Mouse (Mus musculus) testis, adult 10 weeks (tissue): ENCODE results near the gene Mttp. TPM values are rescaled to one million over a fixed set of nuclear protein-coding genes. Genes with fewer than 3 reads are reported as not detected.

ENCODE experiments used
- polyA plus RNA-seq: library from polyadenylated mRNA; stranded (reverse); fragments of 350-450 nt; fragmentation: Illumina TruSeq; extraction: RNeasy Lipid Tissue Mini Kit (QIAGEN cat#74804); gene quantifications from one replicate; pipeline ENCODE4 v1.2.3, GENCODE M21; 2014; ENCODE audit warnings: low read depth, low replicate concordance

The Mttp gene
- 15.8 TPM for polyA plus RNA-seq

GRCm38 (mm10) chr3:138144642-138145171, at the start of gene Mttp:
Mttp (minus strand) TSS chr3:138144968.

DNA sequence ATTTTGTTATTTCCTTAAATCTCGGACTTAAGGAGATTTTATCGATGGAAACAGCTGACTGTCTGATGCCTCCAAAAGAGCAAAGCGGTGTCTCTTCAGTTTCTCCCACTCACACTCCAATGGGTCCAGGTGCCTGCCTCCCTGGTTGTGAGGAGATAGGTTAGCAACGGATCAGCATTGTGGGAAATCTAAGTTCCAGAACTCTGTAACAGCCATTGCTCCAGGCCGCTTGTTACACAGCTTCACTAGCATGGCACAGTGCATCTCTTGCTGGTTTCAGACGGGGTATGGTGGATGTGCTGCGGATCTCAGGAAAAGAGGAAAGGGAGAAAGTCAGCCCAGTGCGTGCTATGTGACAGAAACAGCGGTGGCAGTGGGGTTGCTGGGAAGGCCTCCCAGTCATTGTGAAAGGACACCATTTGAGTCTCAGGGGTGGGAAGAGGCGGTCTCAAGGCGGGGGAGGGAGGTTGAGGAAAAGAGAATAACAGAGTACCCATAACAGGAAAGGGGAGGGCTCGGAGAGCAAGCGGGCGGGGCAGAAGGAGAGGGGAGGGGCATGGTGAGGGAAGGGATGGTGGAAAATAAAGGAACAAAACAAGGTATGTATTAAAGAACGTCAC, 49.0 kb upstream of the Mttp start, which contains the start of gene 4930579F01Rik:
Gene 4930579F01Rik (minus strand): TSS at position 143 of the 620 bp plus-strand sequence.

GRCm38 (mm10) chr3:138143315-138144059, 1.3 kb downstream of the Mttp start, which contains the start of gene Trmt10a:
Trmt10a (plus strand) TSS chr3:138143448.

GRCm38 (mm10) chr3:138067288-138067687, 77.5 kb downstream of the Mttp start, which contains the start of gene Gm5105:
Gm5105 (minus strand) TSS chr3:138067388.

DNA sequence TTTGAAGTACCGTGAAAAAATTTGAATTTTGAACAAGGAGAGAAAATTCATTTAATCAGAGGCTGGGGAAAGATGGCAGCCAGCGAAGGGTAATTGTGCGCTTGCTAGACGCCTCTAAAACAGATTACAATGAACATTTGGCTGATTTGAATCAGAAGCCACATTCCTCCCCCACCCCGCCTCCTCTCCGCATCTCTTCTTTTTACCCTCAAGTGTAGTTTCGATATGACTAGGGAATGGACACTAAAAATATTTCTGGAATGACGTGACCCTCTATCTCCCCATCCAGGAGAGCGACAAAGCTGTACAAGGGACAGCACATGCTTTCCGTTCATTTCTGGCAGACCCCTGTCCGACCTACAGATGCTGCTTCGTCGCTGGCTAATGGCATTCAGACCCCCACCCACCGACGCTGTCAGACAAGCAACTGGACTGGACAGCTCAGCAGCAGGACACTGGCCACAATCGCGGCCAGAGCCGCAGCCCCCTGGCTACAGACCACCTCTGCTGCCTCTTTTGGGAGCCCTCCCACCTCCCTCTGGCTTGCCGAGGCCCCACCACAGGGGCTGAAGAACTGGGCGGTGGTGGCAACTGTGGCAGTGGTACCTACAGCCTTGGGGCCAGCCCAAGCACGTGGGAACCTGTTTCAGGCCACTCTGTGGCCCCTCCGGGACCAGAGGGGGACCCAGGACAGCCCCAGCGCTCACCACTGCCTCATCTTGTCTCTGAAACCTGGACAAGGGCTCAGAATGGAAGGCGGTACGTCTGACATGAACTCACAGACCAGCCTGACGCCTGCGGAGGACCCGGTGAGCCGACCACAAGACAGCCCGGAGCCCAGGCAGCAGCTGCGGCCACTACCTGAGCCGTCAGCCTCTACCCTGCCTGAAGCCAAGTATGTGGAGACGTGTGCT, 79.8 kb downstream of the Mttp start, which contains the start of gene 1110002E22Rik:
Gene 1110002E22Rik (plus strand): TSS at position 321 of the 914 bp plus-strand sequence.

Other genes starting within 250 kb of the Mttp start
- 21.4 TPM for gene Lamtor3, start 226.5 kb downstream of the Mttp start, polyA plus RNA-seq
- gene Dapp1, start 163.4 kb downstream of the Mttp start, polyA plus RNA-seq, result 41.7 TPM
- gene 1110002E22Rik, start 79.9 kb downstream of the Mttp start, polyA plus RNA-seq, result not detected
- gene Gm5105, start 77.6 kb downstream of the Mttp start, polyA plus RNA-seq, result not detected
- gene Trmt10a, start 1.5 kb downstream of the Mttp start, polyA plus RNA-seq, result 99.5 TPM
- gene 4930579F01Rik, start 48.9 kb upstream of the Mttp start, polyA plus RNA-seq, result 162 TPM
- gene Adh7, start 72.8 kb upstream of the Mttp start, polyA plus RNA-seq, result 7.1 TPM
- gene Adh1, start 116.0 kb upstream of the Mttp start, polyA plus RNA-seq, result 3.2 TPM
- not detected for gene Adh6a, start 168.3 kb upstream of the Mttp start, polyA plus RNA-seq
- gene Adh6b, start 196.8 kb upstream of the Mttp start, polyA plus RNA-seq, result 0.11 TPM